In genomic region chr5:120696057-120696743, GRCm38 (mm10) we compare ENCODE assay signal across 16 mouse cellular contexts. TPM values are rescaled to one million over a fixed set of nuclear protein-coding genes. Genes with fewer than 3 reads are reported as not detected.
DNase-seq lines count a peak whose midpoint lies in the region; ATAC-seq and TF ChIP-seq lines count a peak whose summit lies in the region.
"Had no signal": no experiment of that assay in that cellular context is flagged by ENCODE, and none has a peak within 500 bp of the region (broad histone marks: within the 10 kb centered on the region; RNA-seq: fewer than 3 reads in every experiment).

No protein-coding gene starts in this region.

- no peaks in the 10 kb centered on the region for H3K79me3 ChIP-seq in C2C12 (ENCODE audit: low read depth)

- 47% methylated on average over 16 of the region's 16 CpGs for WGBS in liver, adult 2 months
- 59% methylated on average over 16 of the region's 16 CpGs for WGBS in liver, embryonic 11.5 days
- 46% methylated on average over 16 of the region's 16 CpGs for WGBS in liver, embryonic 16.5 days (ENCODE audit: insufficient replicate concordance)
- WGBS in intestine, postnatal 0 days, result 68% methylated on average over 16 of the region's 16 CpGs

- no peak overlapping the region for H3ac ChIP-seq in C2C12 (ENCODE audit: control insufficient read depth, insufficient read length, low read depth)

- H3K4me1 ChIP-seq in liver, adult 2 months (ENCODE audit: control insufficient read depth, insufficient read depth, low read length), result peaks cover 3% of the 10 kb centered on the region; the same call in 1 of the 2 replicates
- no peaks in the 10 kb centered on the region; the same call in 1 of the 2 replicates for H3K4me1 ChIP-seq in liver, embryonic 11.5 days (replicated peaks; ENCODE audit: control insufficient read depth, insufficient read depth, low read length)
- H3K4me1 ChIP-seq in ES-Bruce4 (ENCODE audit: control insufficient read depth, insufficient read depth, low read length), result peaks cover 16% of the 10 kb centered on the region
- no peaks in the 10 kb centered on the region for H3K4me1 ChIP-seq in liver, embryonic 16.5 days (ENCODE audit: control insufficient read depth, low read depth, low read length)
- H3K4me1 ChIP-seq in intestine, postnatal 0 days (replicated peaks; ENCODE audit: control insufficient read depth, insufficient read depth, low read length), result no peaks in the 10 kb centered on the region
- H3K4me1 ChIP-seq: lung, embryonic 15.5 days had no signal

- no peak for TF ChIP-seq CTCF in liver, adult 2 months (IDR thresholded peaks at IDR 0.05; ENCODE audit: low read depth, low read length)
- TF ChIP-seq CTCF in C2C12 (IDR thresholded peaks at IDR 0.05; ENCODE audit: control insufficient read depth, insufficient read depth, insufficient read length), result no peak
- TF ChIP-seq CTCF in ES-Bruce4 (IDR thresholded peaks at IDR 0.05; ENCODE audit: low read depth, low read length), result no peak
- no peak for TF ChIP-seq CTCF in intestine, postnatal 0 days (IDR thresholded peaks at IDR 0.05; ENCODE audit: low read depth)

- no peaks in the 10 kb centered on the region for H3K79me2 ChIP-seq in liver, adult 2 months (ENCODE audit: control insufficient read depth, insufficient read depth, low read length)
- no peaks in the 10 kb centered on the region for H3K79me2 ChIP-seq in C2C12 (ENCODE audit: control insufficient read depth, insufficient read depth)

- no peak; the same call in 1 of the 2 replicates for ATAC-seq in liver, embryonic 11.5 days (replicated peaks; ENCODE audit: low FRiP score)
- peak; percentile 53 for ATAC-seq in liver, embryonic 16.5 days (ENCODE audit: low read depth)
- ATAC-seq in intestine, postnatal 0 days, result no peak
- ATAC-seq: forebrain, embryonic 15.5 days; Patski had no signal

- no peak overlapping the region for H3K4me2 ChIP-seq in liver, embryonic 11.5 days
- H3K4me2 ChIP-seq in liver, embryonic 16.5 days (ENCODE audit: low read depth, low read length), result no peak overlapping the region
- no peak overlapping the region for H3K4me2 ChIP-seq in intestine, postnatal 0 days (replicated peaks; ENCODE audit: low read depth)
- H3K4me2 ChIP-seq: forebrain, embryonic 15.5 days; lung, embryonic 15.5 days; midbrain, embryonic 12.5 days; neural tube, embryonic 13.5 days had no signal

- H3K9ac ChIP-seq in liver, adult 2 months (ENCODE audit: low read depth, low read length), result no peak overlapping the region
- no peak overlapping the region for H3K9ac ChIP-seq in liver, embryonic 11.5 days (ENCODE audit: low read depth, low read length)
- no peak overlapping the region for H3K9ac ChIP-seq in ES-Bruce4 (ENCODE audit: low read depth, poor library complexity, severe bottlenecking)
- no peak overlapping the region for H3K9ac ChIP-seq in liver, embryonic 16.5 days (ENCODE audit: low read depth, low read length)
- H3K9ac ChIP-seq in intestine, postnatal 0 days (ENCODE audit: low read depth, low read length), result no peak overlapping the region
- H3K9ac ChIP-seq: forebrain, embryonic 15.5 days; lung, embryonic 15.5 days; midbrain, embryonic 12.5 days; neural tube, embryonic 13.5 days had no signal

- TF ChIP-seq EP300 in ES-Bruce4 (IDR thresholded peaks at IDR 0.05; ENCODE audit: insufficient read depth, low read depth, low read length), result peak; percentile 89

- peaks cover 8% of the 10 kb centered on the region for H3K27me3 ChIP-seq in liver, adult 2 months (ENCODE audit: control insufficient read depth, insufficient read depth, low read length)
- peaks cover 65% of the 10 kb centered on the region for H3K27me3 ChIP-seq in liver, embryonic 11.5 days (replicated peaks; ENCODE audit: control insufficient read depth, insufficient read depth, low read length)
- H3K27me3 ChIP-seq in C2C12 (ENCODE audit: control insufficient read depth, insufficient read depth, insufficient read length) (peaks cover 80% of the 10 kb centered on the region), ES-Bruce4 (ENCODE audit: control insufficient read depth, insufficient read depth, low read length, poor library complexity, severe bottlenecking) (no peaks in the 10 kb centered on the region)
- peaks cover 38% of the 10 kb centered on the region for H3K27me3 ChIP-seq in liver, embryonic 16.5 days (ENCODE audit: control insufficient read depth, insufficient read depth, low read depth, low read length)
- H3K27me3 ChIP-seq in intestine, postnatal 0 days (replicated peaks; ENCODE audit: control insufficient read depth, insufficient read depth, low read length), result peaks cover 21% of the 10 kb centered on the region

- H3K9me3 ChIP-seq in liver, embryonic 11.5 days (ENCODE audit: control insufficient read depth, low read length), result no peaks in the 10 kb centered on the region
- H3K9me3 ChIP-seq in ES-Bruce4 (replicated peaks; ENCODE audit: control insufficient read depth, insufficient read depth, low read length, poor library complexity, severe bottlenecking), result no peaks in the 10 kb centered on the region
- H3K9me3 ChIP-seq in liver, embryonic 16.5 days (replicated peaks; ENCODE audit: control insufficient read depth, low read length), result no peaks in the 10 kb centered on the region
- no peaks in the 10 kb centered on the region for H3K9me3 ChIP-seq in intestine, postnatal 0 days (ENCODE audit: control insufficient read depth)
- H3K9me3 ChIP-seq: forebrain, embryonic 15.5 days; lung, embryonic 15.5 days; midbrain, embryonic 12.5 days; neural tube, embryonic 13.5 days had no signal

- DNase-seq in liver, adult 2 months (ENCODE audit: extremely low read depth, low read depth, low spot score), result peak; percentile 71
- DNase-seq in liver, embryonic 11.5 days (ENCODE audit: low spot score), result no peak
- DNase-seq in gastrocnemius, postnatal 10 days, result no peak
- DNase-seq: adrenal gland, postnatal 25 days; cerebellum, postnatal 10 days; kidney, postnatal 10 days; right cerebral cortex, adult 18-20 months had no signal

- no peak overlapping the region for H3K27ac ChIP-seq in liver, adult 2 months (replicated peaks; ENCODE audit: insufficient read depth, low read depth, low read length)
- H3K27ac ChIP-seq in liver, embryonic 11.5 days (ENCODE audit: low read depth, low read length), result no peak overlapping the region
- H3K27ac ChIP-seq in ES-Bruce4 (ENCODE audit: insufficient read depth, low read length), result no peak overlapping the region
- H3K27ac ChIP-seq in liver, embryonic 16.5 days (ENCODE audit: low read length), result no peak overlapping the region
- no peak overlapping the region for H3K27ac ChIP-seq in intestine, postnatal 0 days (ENCODE audit: low read depth, low read length)
- H3K27ac ChIP-seq: forebrain, embryonic 15.5 days; lung, embryonic 15.5 days; midbrain, embryonic 12.5 days; neural tube, embryonic 13.5 days had no signal

- H3K4me3 ChIP-seq in liver, adult 2 months (ENCODE audit: insufficient read depth, low read depth, low read length), result no peak overlapping the region
- H3K4me3 ChIP-seq in liver, embryonic 11.5 days (ENCODE audit: low read depth, low read length), result no peak overlapping the region
- H3K4me3 ChIP-seq in C2C12 (ENCODE audit: insufficient read depth, poor library complexity, severe bottlenecking) (no peak overlapping the region), ES-Bruce4 (ENCODE audit: low read depth, low read length) (no peak overlapping the region)
- H3K4me3 ChIP-seq in liver, embryonic 16.5 days (ENCODE audit: low read depth, low read length), result no peak overlapping the region
- H3K4me3 ChIP-seq in intestine, postnatal 0 days (ENCODE audit: low read depth, low read length), result no peak overlapping the region
- H3K4me3 ChIP-seq: forebrain, embryonic 15.5 days; lung, embryonic 15.5 days; midbrain, embryonic 12.5 days; neural tube, embryonic 13.5 days had no signal

- H3K36me3 ChIP-seq in liver, adult 2 months (ENCODE audit: control insufficient read depth, insufficient read depth, low read length), result no peaks in the 10 kb centered on the region
- H3K36me3 ChIP-seq in liver, embryonic 11.5 days (ENCODE audit: control insufficient read depth, insufficient read depth, low read length), result no peaks in the 10 kb centered on the region
- no peaks in the 10 kb centered on the region for H3K36me3 ChIP-seq in C2C12 (ENCODE audit: control insufficient read depth, insufficient read depth)
- H3K36me3 ChIP-seq in ES-Bruce4 (ENCODE audit: control insufficient read depth, insufficient read depth, low read length, poor library complexity, severe bottlenecking), result no peaks in the 10 kb centered on the region
- H3K36me3 ChIP-seq in liver, embryonic 16.5 days (ENCODE audit: control insufficient read depth, insufficient read depth), result no peaks in the 10 kb centered on the region
- no peaks in the 10 kb centered on the region for H3K36me3 ChIP-seq in intestine, postnatal 0 days (ENCODE audit: control insufficient read depth, insufficient read depth)
- H3K36me3 ChIP-seq: lung, embryonic 15.5 days; midbrain, embryonic 12.5 days had no signal

- TF ChIP-seq POLR2A in liver, adult 2 months (IDR thresholded peaks at IDR 0.05; ENCODE audit: extremely low read depth, insufficient read depth, low read length), result no peak
- no peak for TF ChIP-seq POLR2A in ES-Bruce4 (IDR thresholded peaks at IDR 0.05; ENCODE audit: insufficient read depth, low read length)

RNA-seq across cellular contexts. Expression of gene Dtx1, which starts 15.5 kb away (rescaled TPM):
- total RNA-seq in liver, adult 2 months (2014; rRNA removed), result 0.65 and 1.4 TPM in 2 replicates
- polyA plus RNA-seq in liver, adult 2 months (2012; rRNA removed), result 0.75 and 1.3 TPM in 2 replicates
- polyA plus RNA-seq in liver, embryonic 11.5 days (2014; fragmentation: Nextera tagmentation; extraction: Ambion mirVana), result 0.23 and 1.1 TPM in 2 replicates
- polyA plus RNA-seq in C2C12 (2012; fragmentation: generic; extraction: Trizol), result not detected
- polyA plus RNA-seq in ES-Bruce4 (2011; ENCODE audit: insufficient read depth, insufficient read length, low read depth, missing spikeins), result 19.1 and 21.0 TPM in 2 replicates
- polyA plus RNA-seq in liver, embryonic 16.5 days (2015; fragmentation: Nextera tagmentation; extraction: Ambion mirVana), result 0.07 TPM in 1 of 2 replicates, not detected in the other
- 2.3 and 2.5 TPM in 2 replicates for polyA plus RNA-seq in intestine, postnatal 0 days (2015; fragmentation: Nextera tagmentation; extraction: Ambion mirVana)
- 1 to 10 TPM; 1.2 to 1.4 TPM for total RNA-seq in gastrocnemius, postnatal 10 days (2021)

RNA-seq across cellular contexts. Expression of gene Rasal1, which starts 47.6 kb away (rescaled TPM):
- 0.09 and 0.54 TPM in 2 replicates for total RNA-seq in liver, adult 2 months (2014; rRNA removed)
- 0.10 and 0.95 TPM in 2 replicates for polyA plus RNA-seq in liver, adult 2 months (2012; rRNA removed)
- 0.25 and 0.32 TPM in 2 replicates for polyA plus RNA-seq in liver, embryonic 11.5 days (2014; fragmentation: Nextera tagmentation; extraction: Ambion mirVana)
- polyA plus RNA-seq in C2C12 (2012; fragmentation: generic; extraction: Trizol) (not detected), ES-Bruce4 (2011; ENCODE audit: insufficient read depth, insufficient read length, low read depth, missing spikeins) (2.0 and 3.5 TPM in 2 replicates)
- polyA plus RNA-seq in liver, embryonic 16.5 days (2015; fragmentation: Nextera tagmentation; extraction: Ambion mirVana), result 0.11 and 0.15 TPM in 2 replicates
- polyA plus RNA-seq in intestine, postnatal 0 days (2015; fragmentation: Nextera tagmentation; extraction: Ambion mirVana), result 3.0 and 5.1 TPM in 2 replicates
- under 1 TPM in 1 of 2 experiments, not detected in 1; 0.23 TPM for total RNA-seq in gastrocnemius, postnatal 10 days (2021)
- polyA plus RNA-seq: midbrain, embryonic 12.5 days had no signal

RNA-seq across cellular contexts. Expression of gene Oas2, which starts 53.5 kb away (rescaled TPM):
- 1.8 and 1.9 TPM in 2 replicates for total RNA-seq in liver, adult 2 months (2014; rRNA removed)
- polyA plus RNA-seq in liver, adult 2 months (2012; rRNA removed), result 1.3 and 5.4 TPM in 2 replicates
- polyA plus RNA-seq in liver, embryonic 11.5 days (2014; fragmentation: Nextera tagmentation; extraction: Ambion mirVana), result 0.23 and 0.29 TPM in 2 replicates
- not detected for polyA plus RNA-seq in C2C12 (2012; fragmentation: generic; extraction: Trizol)
- 0.76 and 0.84 TPM in 2 replicates for polyA plus RNA-seq in ES-Bruce4 (2011; ENCODE audit: insufficient read depth, insufficient read length, low read depth, missing spikeins)
- polyA plus RNA-seq in liver, embryonic 16.5 days (2015; fragmentation: Nextera tagmentation; extraction: Ambion mirVana), result 0.56 and 0.66 TPM in 2 replicates
- 0.23 and 0.41 TPM in 2 replicates for polyA plus RNA-seq in intestine, postnatal 0 days (2015; fragmentation: Nextera tagmentation; extraction: Ambion mirVana)
- under 1 TPM in 1 of 2 experiments, not detected in 1; 0.09 TPM for total RNA-seq in gastrocnemius, postnatal 10 days (2021)
- polyA plus RNA-seq: Patski had no signal
